Mouse (Mus musculus) E14TG2a.4 (cell line): ENCODE measurements around the gene Nubpl.

Experiments
- H3K27me3 ChIP-seq: 2 replicates; pipeline ENCODE4 v1.6.1; 2014; ENCODE audit warnings: low read length, control low read depth; ENCODE audit not compliant: insufficient read depth
- H3K36me3 ChIP-seq: 2 replicates; pipeline ENCODE4 v1.6.1; 2014; ENCODE audit warnings: low read length, control low read depth; ENCODE audit not compliant: insufficient read depth
- H3K4me1 ChIP-seq: replicated peaks from 2 replicates; pipeline ENCODE4 v1.6.1; 2014; ENCODE audit warnings: low read depth, low read length, control low read depth
- H3K4me3 ChIP-seq: replicated peaks from 2 replicates; pipeline ENCODE4 v1.5.1; 2014; ENCODE audit warnings: mild to moderate bottlenecking, low read length
- H3K9me3 ChIP-seq: 2 replicates; pipeline ENCODE4 v1.6.1; 2014; ENCODE audit warnings: low read length, control low read depth
- CTCF ChIP-seq: conservative IDR thresholded peaks from 2 replicates; pipeline ENCODE4 v1.5.1; 2014; ENCODE audit warnings: low read length
- NANOG ChIP-seq: IDR thresholded peaks from 2 replicates; pipeline ENCODE4 v1.6.1; 2014; ENCODE audit warnings: borderline replicate concordance, low read length, mixed read lengths
- POU5F1 ChIP-seq: IDR thresholded peaks from 2 replicates; pipeline ENCODE4 v1.6.1; 2014; ENCODE audit warnings: low read length, borderline replicate concordance

Nubpl gene

DNA sequence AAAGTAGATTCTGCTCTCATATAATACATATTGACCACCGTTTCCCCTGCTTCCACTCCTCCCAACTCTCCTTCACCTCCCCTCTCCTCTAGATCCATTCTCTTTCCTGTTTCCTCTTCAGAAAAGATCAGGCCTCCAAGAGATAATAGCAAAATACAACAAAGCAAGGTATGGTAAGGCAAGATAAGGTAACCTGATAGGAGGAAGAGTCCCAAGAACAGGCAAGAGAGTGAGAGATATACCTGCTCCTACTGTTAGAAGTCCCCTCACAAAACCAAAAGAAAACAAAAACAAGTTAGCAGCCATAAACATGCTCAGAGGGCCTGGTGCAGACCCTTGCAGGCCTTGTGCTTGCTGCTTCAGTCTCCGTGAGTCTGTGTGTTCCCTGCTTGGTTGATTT, 49.1 kb downstream of the Nubpl start:
- Histone ChIP-seq H3K4me3 (no peak overlapping the region), H3K27me3 (no peaks in the 10 kb centered on the region), H3K9me3 (peaks cover 15% of the 10 kb centered on the region), H3K4me1 (no peaks in the 10 kb centered on the region), H3K36me3 (peaks cover 13% of the 10 kb centered on the region)
- TF ChIP-seq POU5F1 (no peak), NANOG (no peak), CTCF (no peak)

DNA sequence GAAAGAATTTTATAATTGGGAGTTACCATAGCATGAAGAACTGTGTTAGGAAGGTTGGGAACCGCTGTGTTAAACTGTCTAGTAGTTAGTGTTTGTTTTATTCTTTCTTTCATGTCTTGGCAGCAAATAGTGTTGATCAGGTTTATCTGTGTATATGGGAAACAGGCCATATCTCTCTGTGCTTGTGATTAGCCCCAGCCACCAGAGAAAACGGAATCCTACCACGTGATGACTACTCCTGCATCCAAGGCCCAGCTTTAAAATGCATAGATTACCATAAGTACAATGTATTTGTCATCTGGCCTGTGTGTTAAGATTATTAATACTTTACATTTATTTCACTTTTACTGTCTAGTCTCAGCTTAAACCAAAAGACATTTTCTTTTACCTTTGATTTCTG, 51.9 kb downstream of the Nubpl start:
- Histone ChIP-seq H3K36me3 (peaks cover 7% of the 10 kb centered on the region), H3K9me3 (peaks cover 10% of the 10 kb centered on the region), H3K4me1 (no peaks in the 10 kb centered on the region), H3K27me3 (no peaks in the 10 kb centered on the region), H3K4me3 (no peak overlapping the region)
- no peak for TF ChIP-seq POU5F1
- no peak for TF ChIP-seq CTCF
- TF ChIP-seq NANOG, result no peak

DNA sequence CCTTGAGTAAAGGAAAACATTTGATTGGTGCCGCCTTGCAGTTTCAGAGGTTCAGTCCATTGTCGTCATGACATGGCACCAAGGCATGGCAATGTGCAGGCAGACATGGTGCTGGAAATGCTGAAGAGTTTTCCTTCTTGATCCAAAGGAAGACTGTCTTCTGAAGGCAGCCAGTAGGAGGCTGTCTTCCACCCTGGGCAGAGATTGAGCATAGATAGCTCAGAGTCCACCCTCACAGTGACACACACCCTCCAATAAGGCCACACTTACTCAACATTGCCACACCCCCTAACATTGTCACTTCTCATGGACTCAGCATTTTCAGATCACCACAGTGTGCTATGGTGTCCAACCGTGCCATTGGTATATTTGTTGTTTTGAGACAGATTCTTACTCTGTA, 54.5 kb downstream of the Nubpl start:
- H3K4me3 ChIP-seq, result no peak overlapping the region
- no peak for TF ChIP-seq CTCF
- TF ChIP-seq NANOG, result no peak
- TF ChIP-seq POU5F1, result no peak

DNA sequence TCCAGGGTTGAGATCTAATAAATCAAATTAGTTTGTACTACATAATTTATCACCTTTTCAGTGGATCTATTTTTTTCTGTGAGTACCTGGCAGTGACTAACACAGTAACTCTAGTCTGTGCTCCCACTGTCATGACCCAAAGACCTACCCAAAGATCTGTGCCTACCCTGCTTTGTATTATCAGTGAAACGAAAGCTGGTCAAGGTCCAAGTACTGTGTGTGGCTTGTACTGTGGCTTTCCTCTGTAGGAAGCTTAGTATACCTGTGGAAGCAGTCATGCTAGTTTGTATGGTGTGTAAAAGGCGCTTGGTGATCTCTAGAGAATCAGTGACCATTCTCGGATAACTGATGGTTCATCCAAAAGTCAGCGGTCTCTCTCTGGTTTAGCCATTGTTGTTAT, 57.4 kb downstream of the Nubpl start:
- no peaks in the 10 kb centered on the region for H3K27me3 ChIP-seq
- no peaks in the 10 kb centered on the region for H3K36me3 ChIP-seq
- no peak for TF ChIP-seq NANOG
- no peak for TF ChIP-seq CTCF
- no peak for TF ChIP-seq POU5F1
- no peaks in the 10 kb centered on the region for H3K4me1 ChIP-seq
- no peak overlapping the region for H3K4me3 ChIP-seq
- no peaks in the 10 kb centered on the region for H3K9me3 ChIP-seq

More for the DNA sequence above, 54.5 kb downstream of the Nubpl start:
- Histone ChIP-seq H3K36me3 (peaks cover under 1% of the 10 kb centered on the region; the same call in 1 of the 2 replicates), H3K27me3 (no peaks in the 10 kb centered on the region), H3K4me1 (no peaks in the 10 kb centered on the region), H3K9me3 (peaks cover under 1% of the 10 kb centered on the region)

DNA sequence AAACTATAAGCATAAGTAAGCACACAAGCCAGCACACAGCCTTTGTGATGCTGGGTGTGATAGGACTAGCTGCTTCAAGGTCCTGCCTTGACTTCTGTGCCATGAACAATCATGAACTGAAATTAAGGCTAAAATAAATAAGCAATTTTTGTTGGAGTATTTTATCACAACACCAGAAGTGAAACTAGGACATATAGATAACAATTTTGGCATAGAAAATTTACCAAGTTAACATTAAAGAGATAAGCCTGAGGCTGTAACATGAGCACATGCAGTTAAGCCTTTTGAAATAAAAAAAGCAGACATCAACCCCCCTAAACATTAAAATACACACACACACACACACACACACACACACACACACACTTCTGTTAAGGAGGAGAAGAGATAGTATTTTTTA, 66.9 kb downstream of the Nubpl start:
- Histone ChIP-seq H3K4me3 (no peak overlapping the region), H3K36me3 (no peaks in the 10 kb centered on the region), H3K9me3 (peaks cover 5% of the 10 kb centered on the region; the same call in 1 of the 2 replicates), H3K27me3 (no peaks in the 10 kb centered on the region), H3K4me1 (peaks cover 5% of the 10 kb centered on the region; the same call in 1 of the 2 replicates)
- TF ChIP-seq NANOG (no peak), CTCF (no peak), POU5F1 (no peak)

DNA sequence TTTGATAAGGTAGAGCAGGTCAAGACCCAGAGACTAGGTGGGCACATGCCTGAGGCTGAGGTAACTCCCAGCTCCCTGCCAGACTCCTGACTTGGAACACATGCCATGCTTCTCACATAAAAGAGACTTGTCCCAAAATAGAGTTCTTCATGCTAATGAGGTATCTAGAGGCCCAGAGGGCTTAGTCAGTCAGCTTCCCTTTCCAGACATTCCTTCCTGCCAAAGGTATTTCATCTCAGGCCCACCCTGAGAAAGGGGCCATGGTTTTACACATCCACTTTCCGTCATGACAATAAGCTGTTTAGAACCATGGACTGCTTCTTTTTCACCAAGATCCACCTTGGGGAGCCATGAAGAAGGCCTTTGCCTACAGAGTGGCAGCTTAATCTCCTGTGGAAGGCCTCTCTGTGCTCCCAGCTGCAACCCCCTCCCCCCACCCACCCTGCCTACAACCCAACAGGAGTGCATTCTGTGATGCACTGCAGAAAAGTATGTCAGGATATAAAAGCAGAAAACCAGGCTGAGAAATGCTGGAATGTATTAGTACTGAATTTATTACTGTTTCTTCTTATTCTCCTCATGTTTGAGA, 88.8 kb downstream of the Nubpl start:
- TF ChIP-seq NANOG, result no peak
- TF ChIP-seq POU5F1, result no peak
- TF ChIP-seq CTCF, result no peak
- no peaks in the 10 kb centered on the region for H3K9me3 ChIP-seq
- no peak overlapping the region for H3K4me3 ChIP-seq
- H3K27me3 ChIP-seq, result no peaks in the 10 kb centered on the region
- no peaks in the 10 kb centered on the region for H3K36me3 ChIP-seq
- H3K4me1 ChIP-seq, result peaks cover 22% of the 10 kb centered on the region

DNA sequence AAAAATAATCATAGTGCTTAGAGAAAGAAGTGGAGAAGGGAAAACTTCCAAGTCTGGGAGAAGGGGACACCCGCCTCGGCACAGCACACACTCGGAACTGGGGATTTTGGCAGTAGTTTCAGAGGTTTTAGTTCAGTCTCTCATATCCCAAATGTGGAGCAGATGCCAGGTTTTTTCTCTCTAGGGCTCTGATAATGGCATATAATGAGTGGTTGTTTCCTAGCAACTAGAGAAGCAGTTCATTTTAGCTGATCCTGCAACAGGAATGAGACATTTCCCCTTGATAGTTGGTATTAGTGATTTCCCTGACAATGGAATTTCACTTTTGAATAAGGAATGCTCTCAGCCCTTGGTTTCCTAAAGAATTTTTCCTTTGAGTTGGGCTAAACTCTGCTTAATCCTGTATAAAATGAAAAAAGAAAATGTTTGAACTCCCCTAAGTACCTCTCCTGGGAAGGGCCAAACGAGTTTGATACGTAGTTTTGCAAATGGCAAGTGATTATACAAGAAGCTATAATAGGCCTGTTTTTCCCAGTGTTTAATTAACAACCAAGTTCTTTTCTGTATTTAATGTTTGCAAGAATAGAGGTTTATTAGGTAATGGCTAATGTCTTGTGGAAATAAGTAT, 89.5 kb downstream of the Nubpl start:
- Histone ChIP-seq H3K36me3 (no peaks in the 10 kb centered on the region), H3K9me3 (no peaks in the 10 kb centered on the region), H3K4me3 (no peak overlapping the region), H3K4me1 (peaks cover 22% of the 10 kb centered on the region), H3K27me3 (no peaks in the 10 kb centered on the region)
- TF ChIP-seq POU5F1 (no peak), CTCF (no peak), NANOG (no peak)

DNA sequence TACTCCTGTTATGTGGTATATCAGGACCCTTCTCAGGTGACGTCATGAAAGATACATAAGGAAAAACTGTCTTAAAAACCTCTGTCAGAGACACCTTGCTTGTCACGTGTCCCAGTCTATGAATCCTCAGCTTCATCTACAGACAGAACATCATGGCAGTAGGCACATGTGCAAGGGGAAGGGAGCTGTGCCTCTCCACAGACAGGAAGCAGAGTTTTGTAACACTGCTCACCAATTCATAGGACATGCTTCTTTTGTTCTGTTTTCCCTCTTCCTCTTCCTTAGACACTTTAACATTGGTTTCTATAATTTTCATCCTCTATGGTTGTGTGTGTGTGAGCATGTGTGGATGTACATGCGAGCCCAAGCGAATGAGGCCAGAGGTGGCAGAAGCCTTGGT, 100.9 kb downstream of the Nubpl start:
- Histone ChIP-seq H3K27me3 (no peaks in the 10 kb centered on the region), H3K9me3 (no peaks in the 10 kb centered on the region), H3K36me3 (no peaks in the 10 kb centered on the region), H3K4me3 (no peak overlapping the region), H3K4me1 (no peaks in the 10 kb centered on the region)
- TF ChIP-seq CTCF (no peak), POU5F1 (no peak), NANOG (no peak)
